Comparison of ENCODE assay signal across 10 mouse cellular contexts in genomic region chr10:59741448-59741847, GRCm38 (mm10). TPM values are rescaled to one million over a fixed set of nuclear protein-coding genes. Genes with fewer than 3 reads are reported as not detected.
DNase-seq lines count a peak whose midpoint lies in the region; ATAC-seq and TF ChIP-seq lines count a peak whose summit lies in the region.
"Had no signal": no experiment of that assay in that cellular context is flagged by ENCODE, and none has a peak within 500 bp of the region (broad histone marks: within the 10 kb centered on the region; RNA-seq: fewer than 3 reads in every experiment).

No protein-coding gene starts in this region.

- H3K4me2 ChIP-seq in stomach, embryonic 15.5 days, result no peak overlapping the region
- H3K4me2 ChIP-seq in forebrain, embryonic 15.5 days (replicated peaks), result no peak overlapping the region
- H3K4me2 ChIP-seq: embryonic facial prominence, embryonic 15.5 days had no signal

- no peak overlapping the region for H3K4me3 ChIP-seq in lung, adult 2 months (replicated peaks; ENCODE audit: extremely low read depth, low read depth, low read length)
- H3K4me3 ChIP-seq in stomach, embryonic 15.5 days (replicated peaks), result no peak overlapping the region
- H3K4me3 ChIP-seq in forebrain, embryonic 15.5 days, result no peak overlapping the region
- H3K4me3 ChIP-seq: embryonic facial prominence, embryonic 15.5 days had no signal

- TF ChIP-seq POLR2A in lung, adult 2 months (IDR thresholded peaks at IDR 0.05; ENCODE audit: borderline replicate concordance, extremely low read depth, low read depth, low read length), result no peak

- no peak overlapping the region for H3K27ac ChIP-seq in stomach, embryonic 15.5 days
- H3K27ac ChIP-seq in forebrain, embryonic 15.5 days (replicated peaks), result no peak overlapping the region
- H3K27ac ChIP-seq: embryonic facial prominence, embryonic 15.5 days had no signal

- H3K9ac ChIP-seq in stomach, embryonic 15.5 days, result no peak overlapping the region
- H3K9ac ChIP-seq in forebrain, embryonic 15.5 days (replicated peaks), result no peak overlapping the region
- H3K9ac ChIP-seq: embryonic facial prominence, embryonic 15.5 days had no signal

- no peak for TF ChIP-seq CTCF in lung, adult 2 months (IDR thresholded peaks at IDR 0.05; ENCODE audit: insufficient read depth, low read length)

- H3K4me1 ChIP-seq in lung, adult 2 months (ENCODE audit: control insufficient read depth, insufficient read depth, low read length), result no peaks in the 10 kb centered on the region
- H3K4me1 ChIP-seq in stomach, embryonic 15.5 days, result no peaks in the 10 kb centered on the region
- H3K4me1 ChIP-seq in forebrain, embryonic 15.5 days, result no peaks in the 10 kb centered on the region; the same call in 1 of the 2 replicates
- H3K4me1 ChIP-seq: embryonic facial prominence, embryonic 15.5 days had no signal

- H3K27me3 ChIP-seq in stomach, embryonic 15.5 days (replicated peaks), result no peaks in the 10 kb centered on the region
- no peaks in the 10 kb centered on the region for H3K27me3 ChIP-seq in forebrain, embryonic 15.5 days
- H3K27me3 ChIP-seq: embryonic facial prominence, embryonic 15.5 days had no signal

- H3K9me3 ChIP-seq in stomach, embryonic 15.5 days, result no peaks in the 10 kb centered on the region
- H3K9me3 ChIP-seq in forebrain, embryonic 15.5 days, result no peaks in the 10 kb centered on the region
- H3K9me3 ChIP-seq: embryonic facial prominence, embryonic 15.5 days had no signal

- peak; percentile 51 for DNase-seq in adrenal gland, adult 2 months
- no peak for DNase-seq in adrenal gland, adult 18-20 months (ENCODE audit: low spot score in 2 of 2)
- DNase-seq in ovary, postnatal 36 days (ENCODE audit: low spot score), result peak; percentile 16
- no peak for DNase-seq in ovary, postnatal 14 days (ENCODE audit: low spot score)
- DNase-seq in lung, adult 2 months, result peak; percentile 31
- DNase-seq in spleen, postnatal 36 days (ENCODE audit: low spot score in 2 of 2), result no peak
- DNase-seq: cerebellum, adult 9-11 months had no signal

- H3K36me3 ChIP-seq in stomach, embryonic 15.5 days, result 0 out of 2 replicates have a peak, but pooled peaks cover 8% of the 10 kb centered on the region
- H3K36me3 ChIP-seq in forebrain, embryonic 15.5 days, result peaks cover 3% of the 10 kb centered on the region; the same call in 1 of the 2 replicates

- ATAC-seq in stomach, embryonic 15.5 days (ENCODE audit: insufficient read depth, low FRiP score, low read depth), result peak; percentile 50; the same call in 1 of the 2 replicates
- no peak for ATAC-seq in forebrain, embryonic 15.5 days (replicated peaks)

- WGBS in lung, adult 2 months, result 34% methylated on average over 4 of the region's 4 CpGs
- WGBS in stomach, embryonic 15.5 days, result 18% methylated on average over 4 of the region's 4 CpGs
- WGBS in forebrain, embryonic 15.5 days, result 86% methylated on average over 4 of the region's 4 CpGs

RNA-seq across cellular contexts. Expression of gene Micu1, which starts 39.2 kb away (rescaled TPM):
- total RNA-seq in adrenal gland, adult 2 months (2021), result 10 to 100 TPM; 65.8 to 74.9 TPM
- polyA plus RNA-seq in adrenal gland, adult 2 months (2012; rRNA removed), result 41.7 and 46.5 TPM in 2 replicates
- total RNA-seq in adrenal gland, adult 18-20 months (2021), result 10 to 100 TPM; 59.2 to 67.9 TPM
- 46.2 and 76.8 TPM in 2 replicates for polyA plus RNA-seq in lung, adult 2 months (2012; rRNA removed)
- 66.2 and 69.9 TPM in 2 replicates for polyA plus RNA-seq in stomach, embryonic 15.5 days (2015; fragmentation: Nextera tagmentation; extraction: Ambion mirVana)
- polyA plus RNA-seq in forebrain, embryonic 15.5 days (2015; fragmentation: Nextera tagmentation; extraction: Ambion mirVana), result 75.9 and 79.1 TPM in 2 replicates

Comparison
In these comparisons a context has a peak if more than half of its experiments do, and no peak if none do; other contexts are left out.
1. DNase-seq: peak in adrenal gland, adult 2 months (single experiment), ovary, postnatal 36 days (single experiment) and lung, adult 2 months (single experiment); none in adrenal gland, adult 18-20 months (0 of 2), ovary, postnatal 14 days (single experiment) and spleen, postnatal 36 days (0 of 2).